Mouse (Mus musculus): ENCODE results near the gene Fank1.
"Not testable (repeated sequence)": the region's sequence is repeated elsewhere in the genome, so short reads cannot be mapped to it uniquely, and the experiment has no call there.

The Fank1 gene

GRCm38 (mm10) chr7:133823751-133824150 is 47.1 kb downstream of the Fank1 start:
- ATAC-seq (ENCODE audit: insufficient number of reproducible peaks, low FRiP score, low TSS enrichment): no peak

- ATAC-seq (ENCODE audit: insufficient number of reproducible peaks, low FRiP score, low TSS enrichment): no peak
Observed at GRCm38 (mm10) chr7:133824579-133824978, 47.9 kb downstream of the Fank1 start.

- no peak for ATAC-seq (ENCODE audit: insufficient number of reproducible peaks, low FRiP score, low TSS enrichment)
Observed at GRCm38 (mm10) chr7:133828514-133828913, 51.9 kb downstream of the Fank1 start.

GRCm38 (mm10) chr7:133829579-133829978 is 52.9 kb downstream of the Fank1 start:
- ATAC-seq (ENCODE audit: insufficient number of reproducible peaks, low FRiP score, low TSS enrichment): no peak

GRCm38 (mm10) chr7:133839546-133839945 is 62.9 kb downstream of the Fank1 start:
- no peak for ATAC-seq (ENCODE audit: insufficient number of reproducible peaks, low FRiP score, low TSS enrichment)

- ATAC-seq (ENCODE audit: insufficient number of reproducible peaks, low FRiP score, low TSS enrichment): no peak
Observed at GRCm38 (mm10) chr7:133842079-133842478, 65.4 kb downstream of the Fank1 start.

GRCm38 (mm10) chr7:133847175-133847574 is 70.5 kb downstream of the Fank1 start:
- ATAC-seq (ENCODE audit: insufficient number of reproducible peaks, low FRiP score, low TSS enrichment): no peak

GRCm38 (mm10) chr7:133848180-133848579 is 71.5 kb downstream of the Fank1 start:
- ATAC-seq (ENCODE audit: insufficient number of reproducible peaks, low FRiP score, low TSS enrichment): no peak

- ATAC-seq (ENCODE audit: insufficient number of reproducible peaks, low FRiP score, low TSS enrichment): no peak
Observed at GRCm38 (mm10) chr7:133850735-133851134, 74.1 kb downstream of the Fank1 start.

GRCm38 (mm10) chr7:133856278-133856677 is 79.6 kb downstream of the Fank1 start:
- ATAC-seq (ENCODE audit: insufficient number of reproducible peaks, low FRiP score, low TSS enrichment): 0 out of 2 replicates have a peak, but pooled peaks have one; percentile 58

- ATAC-seq (ENCODE audit: insufficient number of reproducible peaks, low FRiP score, low TSS enrichment): no peak
Observed at GRCm38 (mm10) chr7:133858506-133858905, 81.8 kb downstream of the Fank1 start.

GRCm38 (mm10) chr7:133859548-133859947 is 82.9 kb downstream of the Fank1 start:
- ATAC-seq (ENCODE audit: insufficient number of reproducible peaks, low FRiP score, low TSS enrichment): no peak

- ATAC-seq (ENCODE audit: insufficient number of reproducible peaks, low FRiP score, low TSS enrichment): no peak
Observed at GRCm38 (mm10) chr7:133862233-133862632, 85.6 kb downstream of the Fank1 start.

- ATAC-seq (ENCODE audit: insufficient number of reproducible peaks, low FRiP score, low TSS enrichment): no peak
Observed at GRCm38 (mm10) chr7:133862723-133863122, 86.1 kb downstream of the Fank1 start.

GRCm38 (mm10) chr7:133863151-133863550 is 86.5 kb downstream of the Fank1 start:
- ATAC-seq (ENCODE audit: insufficient number of reproducible peaks, low FRiP score, low TSS enrichment): no peak

- ATAC-seq (ENCODE audit: insufficient number of reproducible peaks, low FRiP score, low TSS enrichment): no peak
Observed at GRCm38 (mm10) chr7:133863684-133864083, 87.0 kb downstream of the Fank1 start.

GRCm38 (mm10) chr7:133870265-133870664 is 93.6 kb downstream of the Fank1 start:
- ATAC-seq (ENCODE audit: insufficient number of reproducible peaks, low FRiP score, low TSS enrichment): no peak

- no peak for ATAC-seq (ENCODE audit: insufficient number of reproducible peaks, low FRiP score, low TSS enrichment)
Observed at GRCm38 (mm10) chr7:133872701-133873100, 96.0 kb downstream of the Fank1 start.

- no peak for ATAC-seq (ENCODE audit: insufficient number of reproducible peaks, low FRiP score, low TSS enrichment)
Observed at GRCm38 (mm10) chr7:133876139-133876538, 99.5 kb downstream of the Fank1 start.

- ATAC-seq (ENCODE audit: insufficient number of reproducible peaks, low FRiP score, low TSS enrichment): no peak
Observed at GRCm38 (mm10) chr7:133876646-133877342, 100.1 kb downstream of the Fank1 start.

- ATAC-seq (ENCODE audit: insufficient number of reproducible peaks, low FRiP score, low TSS enrichment): no peak
Observed at GRCm38 (mm10) chr7:133879761-133880160, 103.1 kb downstream of the Fank1 start.

- not testable (repeated sequence) for ATAC-seq (ENCODE audit: insufficient number of reproducible peaks, low FRiP score, low TSS enrichment)
Observed at GRCm38 (mm10) chr7:133884759-133885431, 108.2 kb downstream of the Fank1 start.

Measured in cerebellum, adult (tissue).